Mouse (Mus musculus): ENCODE results near the gene Tmem140.

DNA sequence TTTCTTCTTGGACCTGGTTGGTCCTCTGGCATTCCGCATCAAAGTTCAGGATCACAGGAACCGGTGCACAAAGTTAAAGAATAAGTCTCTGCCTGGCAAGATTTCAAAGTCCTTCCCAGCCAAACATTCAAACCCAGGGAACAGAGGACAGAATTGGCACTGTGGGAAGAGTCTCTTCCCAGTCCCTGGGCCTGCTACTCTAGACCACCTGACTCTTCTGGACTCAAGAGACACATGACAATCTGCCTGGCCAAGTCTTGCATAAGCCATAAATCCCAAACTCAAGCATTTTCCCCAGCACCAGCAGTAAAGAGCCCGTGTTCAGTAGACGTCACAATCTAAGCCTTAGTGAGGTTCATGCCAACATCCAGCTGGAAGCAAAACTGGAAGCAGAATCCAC, 43.7 kb downstream of the Tmem140 start:
- no peak for TF ChIP-seq POLR2A (IDR thresholded peaks at IDR 0.05; ENCODE audit: control insufficient read depth, extremely low read depth, insufficient read depth, low read length, poor library complexity)
- no peak for TF ChIP-seq CTCF (IDR thresholded peaks at IDR 0.05; ENCODE audit: borderline replicate concordance, control insufficient read depth, extremely low read depth, insufficient read depth, low read length, poor library complexity)
